Mouse (Mus musculus) cerebellum, adult 2 months (tissue): ENCODE data around the gene Pml.

Experiments
- CTCF ChIP-seq: fragments of 200-500 bp; IDR thresholded peaks from 2 replicates; pipeline ENCODE4 v1.5.1; 2011; ENCODE audit warnings: low read depth, mild to moderate bottlenecking, control low read depth, low read length, moderate library complexity, borderline replicate concordance; ENCODE audit not compliant: insufficient read depth
- POLR2A ChIP-seq: fragments of 200-500 bp; IDR thresholded peaks from 2 replicates; pipeline ENCODE4 v1.6.1; 2011; ENCODE audit warnings: low read length, control low read depth, borderline replicate concordance; ENCODE audit not compliant: insufficient read depth

GRCm38 (mm10) chr9:58295345-58295744 is 45.8 kb upstream of the Pml start:
- no peak for TF ChIP-seq CTCF
- TF ChIP-seq POLR2A = no peak
